Mouse (Mus musculus): ENCODE data around the gene Rab1a. TPM values are rescaled to one million over a fixed set of nuclear protein-coding genes. Genes with fewer than 3 reads are reported as not detected.

The Rab1a gene
- total RNA-seq, 2 experiments from 2014 or later, result 127 to 143 TPM

GRCm38 (mm10) chr11:20246616-20247015 is 45.4 kb downstream of the Rab1a start:
- no peak for DNase-seq (ENCODE audit: low spot score in 2 of 2)

GRCm38 (mm10) chr11:20247146-20247855 is 46.1 kb downstream of the Rab1a start:
- DNase-seq (ENCODE audit: low spot score in 2 of 2), result no peak

GRCm38 (mm10) chr11:20248277-20248676 is 47.0 kb downstream of the Rab1a start:
- DNase-seq (ENCODE audit: low spot score in 2 of 2), result no peak

- peak; percentile 34 to 54 for DNase-seq (ENCODE audit: low spot score in 2 of 2)
These were observed 47.6 kb downstream of the Rab1a start for GRCm38 (mm10) chr11:20248840-20249239.

- peak; percentile 87 to 94 for DNase-seq (ENCODE audit: low spot score in 2 of 2)
These were observed 48.3 kb downstream of the Rab1a start, which contains the start of gene Cep68 for GRCm38 (mm10) chr11:20249296-20250110. Gene Cep68 (minus strand): TSS chr11:20249429.

GRCm38 (mm10) chr11:20250476-20251178 is 49.4 kb downstream of the Rab1a start:
- no peak for DNase-seq (ENCODE audit: low spot score in 2 of 2)

GRCm38 (mm10) chr11:20253088-20253487 is 51.9 kb downstream of the Rab1a start:
- no peak for DNase-seq (ENCODE audit: low spot score in 2 of 2)

- no peak for DNase-seq (ENCODE audit: low spot score in 2 of 2)
These were observed 53.6 kb downstream of the Rab1a start for GRCm38 (mm10) chr11:20254791-20255190.

- no peak for DNase-seq (ENCODE audit: low spot score in 2 of 2)
These were observed 61.6 kb downstream of the Rab1a start for GRCm38 (mm10) chr11:20262628-20263380.

- no peak for DNase-seq (ENCODE audit: low spot score in 2 of 2)
These were observed 68.7 kb downstream of the Rab1a start for GRCm38 (mm10) chr11:20269885-20270284.

GRCm38 (mm10) chr11:20275974-20276373 is 74.7 kb downstream of the Rab1a start:
- no peak for DNase-seq (ENCODE audit: low spot score in 2 of 2)

Other genes starting within 250 kb of the Rab1a start
- 10 to 100 TPM; 77.2 to 77.6 TPM for gene Actr2, start 88.5 kb upstream of the Rab1a start, total RNA-seq (2021)
- gene Cep68, start 48.0 kb downstream of the Rab1a start, total RNA-seq (2021), result 10 to 100 TPM; 35.0 to 35.8 TPM
- gene Slc1a4, start 131.3 kb downstream of the Rab1a start, total RNA-seq (2021), result 1 to 10 TPM; 7.4 to 8.5 TPM

All from gastrocnemius, postnatal 4 days (tissue).